19 mouse cellular contexts compared by ENCODE assay signal in the genomic region with DNA sequence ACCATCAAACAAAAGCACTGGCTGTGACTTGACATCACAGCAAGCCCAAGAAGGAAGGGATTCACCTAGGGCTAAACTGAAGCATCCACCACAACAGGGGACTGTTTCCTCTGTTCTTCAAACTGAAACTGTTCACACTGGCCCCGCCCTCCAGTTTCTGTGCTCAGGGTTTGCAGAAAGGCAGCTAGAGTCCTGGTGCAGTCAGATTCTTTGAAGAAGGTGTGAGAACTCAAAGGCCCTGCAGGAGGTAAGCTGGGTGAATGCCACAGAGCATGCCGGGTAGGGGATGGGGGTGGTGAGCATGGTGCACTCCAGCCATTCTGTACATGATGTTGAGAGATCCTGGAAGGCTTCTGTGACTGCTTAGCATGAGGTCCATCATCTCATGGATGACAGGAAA. TPM values are rescaled to one million over a fixed set of nuclear protein-coding genes. Genes with fewer than 3 reads are reported as not detected.
DNase-seq lines count a peak whose midpoint lies in the region; ATAC-seq lines count a peak whose summit lies in the region.
"Had no signal": no experiment of that assay in that cellular context is flagged by ENCODE, and none has a peak within 500 bp of the region (broad histone marks: within the 10 kb centered on the region; RNA-seq: fewer than 3 reads in every experiment).

A gene (plus strand): TSS at position 153 of the 400 bp plus-strand sequence.
A gene (plus strand): TSS at position 167 of the 400 bp plus-strand sequence.

- no peak within 1 kb of the TSS for H3K4me3 ChIP-seq in limb, embryonic 10.5 days
- H3K4me3 ChIP-seq: embryonic facial prominence, embryonic 15.5 days; heart, embryonic 15.5 days; midbrain, embryonic 13.5 days; stomach, embryonic 15.5 days had no signal

- no peaks in the 10 kb centered on the region for H3K27me3 ChIP-seq in limb, embryonic 10.5 days (ENCODE audit: low read depth, poor library complexity, severe bottlenecking)
- H3K27me3 ChIP-seq: embryonic facial prominence, embryonic 15.5 days; heart, embryonic 15.5 days; midbrain, embryonic 13.5 days; stomach, embryonic 15.5 days had no signal

- no peaks in the 10 kb centered on the region for H3K9me3 ChIP-seq in limb, embryonic 10.5 days (replicated peaks)
- H3K9me3 ChIP-seq: embryonic facial prominence, embryonic 15.5 days; heart, embryonic 15.5 days; midbrain, embryonic 13.5 days; stomach, embryonic 15.5 days had no signal

- peak; percentile 95 for ATAC-seq in activated CD4-positive, CD25-positive, alpha-beta regulatory T cell, adult 4 months
- ATAC-seq: forebrain, postnatal 0 days; hindbrain, postnatal 0 days; midbrain, embryonic 13.5 days had no signal

- H3K36me3 ChIP-seq in limb, embryonic 10.5 days = no peaks in the 10 kb centered on the region
- H3K36me3 ChIP-seq: embryonic facial prominence, embryonic 15.5 days; heart, embryonic 15.5 days; midbrain, embryonic 13.5 days; stomach, embryonic 15.5 days had no signal

- H3K4me1 ChIP-seq in limb, embryonic 10.5 days = no peaks in the 10 kb centered on the region
- H3K4me1 ChIP-seq: embryonic facial prominence, embryonic 15.5 days; heart, embryonic 15.5 days; midbrain, embryonic 13.5 days; stomach, embryonic 15.5 days had no signal

- WGBS in limb, embryonic 10.5 days = 51% methylated on average over 2 of the region's 2 CpGs

- peak; percentile 68 to 71 for DNase-seq in CD8-positive naive resting alpha-beta T cell, adult 2 months (ENCODE audit: low read depth in 2 of 2, low spot score in 2 of 2)
- DNase-seq in naive thymus-derived CD4-positive, alpha-beta T cell, adult 2 months (ENCODE audit: low read depth) = peak; percentile 94
- DNase-seq in thymus, postnatal 10 days (ENCODE audit: low spot score in 2 of 2) = peak; percentile 68 to 72
- DNase-seq in cerebellum, adult 11 months = no peak
- no peak for DNase-seq in limb, embryonic 10.5 days (ENCODE audit: low spot score)
- no peak for DNase-seq in layer of hippocampus, adult 11-12 months (ENCODE audit: low spot score)
- DNase-seq: cerebellum, postnatal 25 days; forebrain, postnatal 0 days; gastrocnemius, postnatal 36 days; kidney, postnatal 10 days had no signal

- no peak within 1 kb of the TSS for H3K27ac ChIP-seq in limb, embryonic 10.5 days
- H3K27ac ChIP-seq: embryonic facial prominence, embryonic 15.5 days; heart, embryonic 15.5 days; hindbrain, postnatal 0 days; midbrain, embryonic 13.5 days; stomach, embryonic 15.5 days had no signal

RNA-seq across cellular contexts. Expression of the first gene that starts in this region (rescaled TPM):
- polyA plus RNA-seq in activated CD4-positive, CD25-positive, alpha-beta regulatory T cell, adult 4 months (2017; shearing (Covaris generic)) = 10 to 100 TPM; 42.8 to 45.0 TPM
- 0.83 and 1.3 TPM in 2 replicates for polyA plus RNA-seq in limb, embryonic 10.5 days (2016; fragmentation: Nextera tagmentation; extraction: Ambion mirVana)
- polyA plus RNA-seq: forebrain, postnatal 0 days; hindbrain, postnatal 0 days; liver, adult 2 months; midbrain, embryonic 13.5 days; neural tube, embryonic 14.5 days had no signal

RNA-seq across cellular contexts. Expression of the second gene that starts in this region (rescaled TPM):
- 100 to 1,000 TPM; 444 to 529 TPM for polyA plus RNA-seq in activated CD4-positive, CD25-positive, alpha-beta regulatory T cell, adult 4 months (2017; shearing (Covaris generic))
- polyA plus RNA-seq in limb, embryonic 10.5 days (2016; fragmentation: Nextera tagmentation; extraction: Ambion mirVana) = not detected in 2 replicates
- polyA plus RNA-seq: forebrain, postnatal 0 days; hindbrain, postnatal 0 days; lung, embryonic 16.5 days; midbrain, embryonic 13.5 days; neural tube, embryonic 14.5 days; stomach, embryonic 15.5 days had no signal

Comparison
In these comparisons a context has a peak if more than half of its experiments do, and no peak if none do; other contexts are left out.
1. RNA of the first gene that starts in this region (polyA plus RNA-seq): 42.8 to 45.0 TPM in activated CD4-positive, CD25-positive, alpha-beta regulatory T cell, adult 4 months; 0.83 to 1.3 TPM in limb, embryonic 10.5 days; every median in the first group is over 10 times any median in the second.
2. RNA of the second gene that starts in this region (polyA plus RNA-seq): 444 to 529 TPM in activated CD4-positive, CD25-positive, alpha-beta regulatory T cell, adult 4 months; not detected in limb, embryonic 10.5 days; every median in the first group is over 100 times any median in the second.
3. DNase-seq: peak in CD8-positive naive resting alpha-beta T cell, adult 2 months (2 of 2), naive thymus-derived CD4-positive, alpha-beta T cell, adult 2 months (single experiment) and thymus, postnatal 10 days (2 of 2); none in cerebellum, adult 11 months (single experiment), limb, embryonic 10.5 days (single experiment) and layer of hippocampus, adult 11-12 months (single experiment).